Mouse (Mus musculus) thymus, adult 18-20 months (tissue): ENCODE results near the gene Ptprr.

ENCODE experiments used
- DNase-seq, 2 experiments: peaks; one replicate each; pipeline ENCODE4 v3.0.0; 2022; ENCODE audit warnings: mixed read lengths in 2 of 2

The Ptprr gene

GRCm38 (mm10) chr10:116017845-116018479 lies at the start of gene Ptprr:
Gene Ptprr (plus strand): TSS chr10:116018213.
- no peak for DNase-seq

- DNase-seq = no peak
Measured at GRCm38 (mm10) chr10:115976345-115976744, 41.7 kb upstream of the Ptprr start.

- no peak for DNase-seq
Measured at GRCm38 (mm10) chr10:115978992-115979391, 39.0 kb upstream of the Ptprr start.

- no peak for DNase-seq
Measured at GRCm38 (mm10) chr10:115980018-115980417, 38.0 kb upstream of the Ptprr start.

GRCm38 (mm10) chr10:115984308-115984707 lies 33.7 kb upstream of the Ptprr start:
- DNase-seq = no peak

- no peak for DNase-seq
Measured at GRCm38 (mm10) chr10:116001838-116002237, 16.2 kb upstream of the Ptprr start.

- no peak for DNase-seq
Measured at GRCm38 (mm10) chr10:116006675-116007074, 11.3 kb upstream of the Ptprr start.

GRCm38 (mm10) chr10:116018480-116018891 lies 473 bp downstream of the Ptprr start:
- no peak for DNase-seq

GRCm38 (mm10) chr10:116019086-116019860 lies 1.3 kb downstream of the Ptprr start:
- DNase-seq = no peak

- DNase-seq = no peak
Measured at GRCm38 (mm10) chr10:116021081-116021480, 3.1 kb downstream of the Ptprr start.

- DNase-seq = no peak
Measured at GRCm38 (mm10) chr10:116038150-116038549, 20.1 kb downstream of the Ptprr start.

GRCm38 (mm10) chr10:116075954-116076353 lies 57.9 kb downstream of the Ptprr start:
- DNase-seq = no peak

GRCm38 (mm10) chr10:116078636-116079035 lies 60.6 kb downstream of the Ptprr start:
- no peak for DNase-seq

- DNase-seq = no peak
Measured at GRCm38 (mm10) chr10:116079396-116079795, 61.4 kb downstream of the Ptprr start.

- no peak for DNase-seq
Measured at GRCm38 (mm10) chr10:116080841-116081240, 62.8 kb downstream of the Ptprr start.

- no peak for DNase-seq
Measured at GRCm38 (mm10) chr10:116083965-116084364, 66.0 kb downstream of the Ptprr start.

GRCm38 (mm10) chr10:116096466-116096865 lies 78.5 kb downstream of the Ptprr start:
- no peak for DNase-seq

GRCm38 (mm10) chr10:116098470-116098869 lies 80.5 kb downstream of the Ptprr start:
- no peak for DNase-seq

GRCm38 (mm10) chr10:116108176-116108575 lies 90.2 kb downstream of the Ptprr start:
- DNase-seq = no peak

- DNase-seq = no peak
Measured at GRCm38 (mm10) chr10:116108730-116109129, 90.7 kb downstream of the Ptprr start.

- no peak for DNase-seq
Measured at GRCm38 (mm10) chr10:116112868-116113267, 94.9 kb downstream of the Ptprr start.

- DNase-seq = no peak
Measured at GRCm38 (mm10) chr10:116113867-116114474, 96.0 kb downstream of the Ptprr start, which contains the start of gene 4933416C03Rik. Gene 4933416C03Rik (minus strand): TSS chr10:116113917.

GRCm38 (mm10) chr10:116115881-116116677 lies 98.1 kb downstream of the Ptprr start:
- no peak for DNase-seq
